Mouse (Mus musculus): ENCODE results near the gene Eva1b. TPM values are rescaled to one million over a fixed set of nuclear protein-coding genes. Genes with fewer than 3 reads are reported as not detected.
A peak's percentile ranks its signal among the peaks of the same experiment; 100 is the strongest.

Gene Eva1b
- polyA plus RNA-seq, 1 experiment from 2014 or later: 20.7 TPM

GRCm38 (mm10) chr4:126150297-126150948, 2.9 kb downstream of the Eva1b start:
- peak overlapping the region; percentile 60 for H3K4me3 ChIP-seq
- WGBS: 48% methylated on average over 16 of the region's 16 CpGs
- H3K27me3 ChIP-seq (ENCODE audit: poor library complexity, severe bottlenecking): peaks cover 64% of the 10 kb centered on the region

GRCm38 (mm10) chr4:126150949-126151320, 3.4 kb downstream of the Eva1b start:
- no peak for DNase-seq (ENCODE audit: extremely low spot score, low spot score)
- WGBS: 63% methylated on average over 6 of the region's 6 CpGs
- H3K27me3 ChIP-seq (ENCODE audit: poor library complexity, severe bottlenecking): peaks cover 63% of the 10 kb centered on the region

More at GRCm38 (mm10) chr4:126150297-126150948, 2.9 kb downstream of the Eva1b start:
- peaks cover 61% of the 10 kb centered on the region for H3K4me1 ChIP-seq
- peak; percentile 70 for DNase-seq (ENCODE audit: extremely low spot score, low spot score)
- H3K27ac ChIP-seq: peak overlapping the region; percentile 72
- H3K36me3 ChIP-seq (replicated peaks): 0 out of 2 replicates have a peak, but pooled peaks cover 3% of the 10 kb centered on the region
- no peaks in the 10 kb centered on the region for H3K9me3 ChIP-seq

GRCm38 (mm10) chr4:126151701-126152440, 4.3 kb downstream of the Eva1b start:
- H3K9me3 ChIP-seq: no peaks in the 10 kb centered on the region; the same call in 1 of the 2 replicates
- peaks cover 66% of the 10 kb centered on the region for H3K4me1 ChIP-seq
- H3K27me3 ChIP-seq (ENCODE audit: poor library complexity, severe bottlenecking): peaks cover 56% of the 10 kb centered on the region
- 89% methylated on average over 16 of the region's 16 CpGs for WGBS
- H3K4me3 ChIP-seq: no peak overlapping the region
- H3K36me3 ChIP-seq (replicated peaks): peaks cover 7% of the 10 kb centered on the region
- no peak for DNase-seq (ENCODE audit: extremely low spot score, low spot score)
- no peak overlapping the region; the same call in 1 of the 2 replicates for H3K27ac ChIP-seq

More at GRCm38 (mm10) chr4:126150949-126151320, 3.4 kb downstream of the Eva1b start:
- no peaks in the 10 kb centered on the region for H3K9me3 ChIP-seq
- peak overlapping the region; percentile 72 for H3K27ac ChIP-seq
- H3K4me3 ChIP-seq: peak overlapping the region; percentile 60
- H3K36me3 ChIP-seq (replicated peaks): 0 out of 2 replicates have a peak, but pooled peaks cover 3% of the 10 kb centered on the region
- H3K4me1 ChIP-seq: peaks cover 62% of the 10 kb centered on the region

- Histone ChIP-seq H3K4me3 (no peak overlapping the region), H3K27me3 (ENCODE audit: poor library complexity, severe bottlenecking) (peaks cover 46% of the 10 kb centered on the region), H3K4me1 (peaks cover 57% of the 10 kb centered on the region), H3K27ac (no peak overlapping the region), H3K9me3 (no peaks in the 10 kb centered on the region; the same call in 1 of the 2 replicates), H3K36me3 (replicated peaks) (peaks cover 9% of the 10 kb centered on the region)
- 64% methylated on average over 14 of the region's 14 CpGs for WGBS
- no peak for DNase-seq (ENCODE audit: extremely low spot score, low spot score)
Measured at GRCm38 (mm10) chr4:126152864-126153263, 5.3 kb downstream of the Eva1b start.

GRCm38 (mm10) chr4:126155183-126155582, 7.6 kb downstream of the Eva1b start:
- no peak for DNase-seq (ENCODE audit: extremely low spot score, low spot score)
- Histone ChIP-seq H3K4me1 (peaks cover 33% of the 10 kb centered on the region), H3K4me3 (no peak overlapping the region), H3K27me3 (ENCODE audit: poor library complexity, severe bottlenecking) (peaks cover 23% of the 10 kb centered on the region), H3K27ac (peak overlapping the region; percentile 68; the same call in 1 of the 2 replicates), H3K9me3 (no peaks in the 10 kb centered on the region; the same call in 1 of the 2 replicates), H3K36me3 (replicated peaks) (peaks cover 9% of the 10 kb centered on the region)
- 82% methylated on average over 4 of the region's 4 CpGs for WGBS

- Histone ChIP-seq H3K9me3 (no peaks in the 10 kb centered on the region; the same call in 1 of the 2 replicates), H3K4me3 (no peak overlapping the region), H3K4me1 (peaks cover 26% of the 10 kb centered on the region), H3K36me3 (replicated peaks) (peaks cover 9% of the 10 kb centered on the region), H3K27me3 (ENCODE audit: poor library complexity, severe bottlenecking) (peaks cover 16% of the 10 kb centered on the region), H3K27ac (peak overlapping the region; percentile 68)
- no peak for DNase-seq (ENCODE audit: extremely low spot score, low spot score)
- 90% methylated on average over 2 of the region's 2 CpGs for WGBS
Measured at GRCm38 (mm10) chr4:126155869-126156268, 8.3 kb downstream of the Eva1b start.

GRCm38 (mm10) chr4:126156617-126157016, 9.1 kb downstream of the Eva1b start:
- Histone ChIP-seq H3K9me3 (no peaks in the 10 kb centered on the region; the same call in 1 of the 2 replicates), H3K4me1 (peaks cover 21% of the 10 kb centered on the region), H3K27ac (no peak overlapping the region), H3K36me3 (replicated peaks) (peaks cover 9% of the 10 kb centered on the region), H3K4me3 (no peak overlapping the region), H3K27me3 (ENCODE audit: poor library complexity, severe bottlenecking) (peaks cover 9% of the 10 kb centered on the region)
- WGBS: 58% methylated on average over 5 of the region's 5 CpGs
- no peak for DNase-seq (ENCODE audit: extremely low spot score, low spot score)

GRCm38 (mm10) chr4:126157562-126157961, 10.0 kb downstream of the Eva1b start:
- H3K9me3 ChIP-seq: no peaks in the 10 kb centered on the region; the same call in 1 of the 2 replicates
- H3K4me1 ChIP-seq: peaks cover 27% of the 10 kb centered on the region
- no peak overlapping the region for H3K27ac ChIP-seq
- WGBS: 89% methylated on average over 6 of the region's 6 CpGs
- H3K27me3 ChIP-seq (ENCODE audit: poor library complexity, severe bottlenecking): no peaks in the 10 kb centered on the region
- peaks cover 7% of the 10 kb centered on the region for H3K36me3 ChIP-seq (replicated peaks)
- no peak for DNase-seq (ENCODE audit: extremely low spot score, low spot score)
- no peak overlapping the region for H3K4me3 ChIP-seq

GRCm38 (mm10) chr4:126159455-126159854, 11.9 kb downstream of the Eva1b start:
- Histone ChIP-seq H3K4me1 (peaks cover 40% of the 10 kb centered on the region), H3K27ac (no peak overlapping the region), H3K4me3 (no peak overlapping the region), H3K9me3 (no peaks in the 10 kb centered on the region; the same call in 1 of the 2 replicates), H3K36me3 (replicated peaks) (peaks cover 11% of the 10 kb centered on the region), H3K27me3 (ENCODE audit: poor library complexity, severe bottlenecking) (no peaks in the 10 kb centered on the region)
- WGBS: 81% methylated on average over 8 of the region's 8 CpGs
- DNase-seq (ENCODE audit: extremely low spot score, low spot score): no peak

- Histone ChIP-seq H3K4me3 (no peak overlapping the region), H3K27me3 (ENCODE audit: poor library complexity, severe bottlenecking) (no peaks in the 10 kb centered on the region), H3K36me3 (replicated peaks) (peaks cover 23% of the 10 kb centered on the region), H3K9me3 (no peaks in the 10 kb centered on the region; the same call in 1 of the 2 replicates), H3K4me1 (peaks cover 29% of the 10 kb centered on the region), H3K27ac (no peak overlapping the region)
- no peak for DNase-seq (ENCODE audit: extremely low spot score, low spot score)
- 90% methylated on average over 8 of the region's 8 CpGs for WGBS
Measured at GRCm38 (mm10) chr4:126160981-126161380, 13.4 kb downstream of the Eva1b start.

GRCm38 (mm10) chr4:126161456-126161855, 13.9 kb downstream of the Eva1b start:
- Histone ChIP-seq H3K27me3 (ENCODE audit: poor library complexity, severe bottlenecking) (no peaks in the 10 kb centered on the region), H3K9me3 (no peaks in the 10 kb centered on the region; the same call in 1 of the 2 replicates), H3K36me3 (replicated peaks) (peaks cover 28% of the 10 kb centered on the region), H3K4me3 (no peak overlapping the region), H3K4me1 (peaks cover 25% of the 10 kb centered on the region), H3K27ac (no peak overlapping the region)
- 92% methylated on average over 6 of the region's 6 CpGs for WGBS
- no peak for DNase-seq (ENCODE audit: extremely low spot score, low spot score)

- H3K4me1 ChIP-seq: peaks cover 22% of the 10 kb centered on the region
- H3K27me3 ChIP-seq (ENCODE audit: poor library complexity, severe bottlenecking): no peaks in the 10 kb centered on the region
- 69% methylated on average over 9 of the region's 9 CpGs for WGBS
- no peaks in the 10 kb centered on the region for H3K9me3 ChIP-seq
- H3K36me3 ChIP-seq (replicated peaks): peaks cover 28% of the 10 kb centered on the region
- DNase-seq (ENCODE audit: extremely low spot score, low spot score): no peak
- H3K27ac ChIP-seq: peak overlapping the region; percentile 83
- peak overlapping the region; percentile 69 for H3K4me3 ChIP-seq
Measured at GRCm38 (mm10) chr4:126161986-126162385, 14.4 kb downstream of the Eva1b start.
